Mouse (Mus musculus): ENCODE results near the gene Cinp.

Gene Cinp

GRCm38 (mm10) chr12:110889036-110890020, at the start of gene Cinp, which contains the start of gene Tecpr2:
Gene Cinp, minus strand, starts transcription at chr12:110889145.
Gene Tecpr2, plus strand, starts transcription at chr12:110889264.
- DNase-seq (ENCODE audit: low spot score in 2 of 2), result peak; percentile 84 to 93

- DNase-seq (ENCODE audit: low spot score in 2 of 2), result no peak
These were observed 48.6 kb upstream of the Cinp start for GRCm38 (mm10) chr12:110937496-110937895.

GRCm38 (mm10) chr12:110935983-110936620, 47.2 kb upstream of the Cinp start:
- peak; percentile 70 to 84 for DNase-seq (ENCODE audit: low spot score in 2 of 2)

GRCm38 (mm10) chr12:110932820-110933219, 43.9 kb upstream of the Cinp start:
- DNase-seq (ENCODE audit: low spot score in 2 of 2), result no peak

- no peak for DNase-seq (ENCODE audit: low spot score in 2 of 2)
These were observed 32.6 kb upstream of the Cinp start for GRCm38 (mm10) chr12:110921572-110921971.

- DNase-seq (ENCODE audit: low spot score in 2 of 2), result no peak
These were observed 31.3 kb upstream of the Cinp start for GRCm38 (mm10) chr12:110920254-110920653.

GRCm38 (mm10) chr12:110915761-110916160, 26.8 kb upstream of the Cinp start:
- no peak for DNase-seq (ENCODE audit: low spot score in 2 of 2)

- no peak for DNase-seq (ENCODE audit: low spot score in 2 of 2)
These were observed 21.0 kb upstream of the Cinp start for GRCm38 (mm10) chr12:110909962-110910361.

GRCm38 (mm10) chr12:110907845-110908244, 18.9 kb upstream of the Cinp start:
- DNase-seq (ENCODE audit: low spot score in 2 of 2), result no peak

- no peak for DNase-seq (ENCODE audit: low spot score in 2 of 2)
These were observed 14.6 kb upstream of the Cinp start for GRCm38 (mm10) chr12:110903536-110903935.

GRCm38 (mm10) chr12:110902106-110902505, 13.2 kb upstream of the Cinp start:
- DNase-seq (ENCODE audit: low spot score in 2 of 2), result no peak

GRCm38 (mm10) chr12:110891887-110892286, 2.9 kb upstream of the Cinp start:
- DNase-seq (ENCODE audit: low spot score in 2 of 2), result no peak

- no peak for DNase-seq (ENCODE audit: low spot score in 2 of 2)
These were observed 339 bp downstream of the Cinp start for GRCm38 (mm10) chr12:110888606-110889005.

GRCm38 (mm10) chr12:110888106-110888505, 839 bp downstream of the Cinp start:
- DNase-seq (ENCODE audit: low spot score in 2 of 2), result no peak

- no peak for DNase-seq (ENCODE audit: low spot score in 2 of 2)
These were observed 3.7 kb downstream of the Cinp start for GRCm38 (mm10) chr12:110885251-110885650.

- no peak for DNase-seq (ENCODE audit: low spot score in 2 of 2)
These were observed 6.7 kb downstream of the Cinp start for GRCm38 (mm10) chr12:110882291-110882690.

GRCm38 (mm10) chr12:110875351-110875750, 13.6 kb downstream of the Cinp start:
- no peak for DNase-seq (ENCODE audit: low spot score in 2 of 2)

- DNase-seq (ENCODE audit: low spot score in 2 of 2), result no peak
These were observed 17.7 kb downstream of the Cinp start for GRCm38 (mm10) chr12:110871247-110871646.

GRCm38 (mm10) chr12:110870107-110870506, 18.8 kb downstream of the Cinp start:
- no peak for DNase-seq (ENCODE audit: low spot score in 2 of 2)

- no peak for DNase-seq (ENCODE audit: low spot score in 2 of 2)
These were observed 23.0 kb downstream of the Cinp start for GRCm38 (mm10) chr12:110865989-110866388.

- no peak for DNase-seq (ENCODE audit: low spot score in 2 of 2)
These were observed 23.4 kb downstream of the Cinp start for GRCm38 (mm10) chr12:110865571-110865970.

GRCm38 (mm10) chr12:110864008-110864407, 24.9 kb downstream of the Cinp start:
- no peak for DNase-seq (ENCODE audit: low spot score in 2 of 2)

GRCm38 (mm10) chr12:110861256-110861655, 27.7 kb downstream of the Cinp start:
- no peak for DNase-seq (ENCODE audit: low spot score in 2 of 2)

Data from cerebellum, postnatal 4 days (tissue).